Mouse (Mus musculus) G1E-ER4 (cell line): ENCODE results near the gene Rpl18a. TPM values are rescaled to one million over a fixed set of nuclear protein-coding genes. Genes with fewer than 3 reads are reported as not detected.

Experiments used
- GATA1 ChIP-seq: IDR thresholded peaks from one replicate; pipeline ENCODE4 v1.8.0; 2012; ENCODE audit warnings: low read length, inconsistent platforms
- polyA plus RNA-seq: library from polyadenylated mRNA; stranded (reverse); fragments of >175 nt; gene quantifications from 2 replicates; pipeline ENCODE4 v1.2.3, GENCODE M21; 2012

The Rpl18a gene
- polyA plus RNA-seq, 1 experiment, result 1,483 TPM

- no peak for TF ChIP-seq GATA1
Measured at GRCm38 (mm10) chr8:70872643-70873363, 24.4 kb downstream of the Rpl18a start.

DNA sequence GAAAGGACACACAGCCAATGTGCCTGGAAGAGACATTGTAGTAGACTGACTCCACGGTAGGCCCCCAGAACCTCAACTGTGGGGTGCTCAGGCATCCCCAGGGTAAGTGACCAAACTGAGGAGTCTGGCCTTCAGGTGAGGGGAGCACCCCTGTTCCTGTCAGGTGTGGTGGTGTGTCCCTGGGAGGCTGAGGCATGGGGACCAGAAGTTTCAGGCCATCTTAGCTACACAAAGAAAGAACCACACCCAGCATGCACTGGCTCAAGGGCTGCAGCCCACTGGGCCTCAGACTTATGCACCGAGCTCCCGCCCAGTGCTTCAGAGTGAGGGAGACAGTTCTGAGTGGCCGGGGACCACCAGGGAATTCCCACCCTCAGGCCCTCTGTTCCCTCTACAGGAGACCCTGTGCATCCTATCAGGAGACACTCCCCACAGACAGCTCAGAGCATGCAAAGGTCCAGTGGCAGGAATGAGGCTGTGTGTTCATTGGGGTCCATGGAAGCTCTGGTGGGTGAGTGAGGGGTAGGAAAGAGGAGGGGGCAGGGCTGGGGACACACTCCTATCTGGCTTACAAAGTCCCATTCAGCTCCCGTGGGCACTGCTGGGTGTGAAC, 25.9 kb downstream of the Rpl18a start:
- no peak for TF ChIP-seq GATA1

DNA sequence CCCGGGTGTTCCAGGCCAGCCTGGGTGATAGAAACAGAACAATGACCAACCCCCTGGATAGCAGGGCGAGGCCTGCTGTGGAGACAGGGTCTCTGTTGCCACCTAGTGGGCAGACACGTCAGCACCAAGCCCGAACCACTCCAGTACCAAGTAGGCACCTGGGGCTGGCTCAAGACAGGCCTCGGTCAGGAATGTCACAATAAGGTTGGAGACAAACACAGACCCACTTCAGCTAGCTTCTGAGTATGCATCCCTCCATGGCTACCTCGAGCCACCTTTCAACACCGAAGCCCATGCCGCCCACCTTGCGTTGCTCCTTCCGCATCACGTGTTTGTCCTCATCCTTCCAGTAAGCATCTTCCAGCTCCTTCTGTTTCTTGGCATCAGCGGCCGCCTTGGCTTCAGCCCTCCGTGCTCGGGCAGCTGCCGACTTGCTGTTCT, 27.6 kb downstream of the Rpl18a start:
- no peak for TF ChIP-seq GATA1

DNA sequence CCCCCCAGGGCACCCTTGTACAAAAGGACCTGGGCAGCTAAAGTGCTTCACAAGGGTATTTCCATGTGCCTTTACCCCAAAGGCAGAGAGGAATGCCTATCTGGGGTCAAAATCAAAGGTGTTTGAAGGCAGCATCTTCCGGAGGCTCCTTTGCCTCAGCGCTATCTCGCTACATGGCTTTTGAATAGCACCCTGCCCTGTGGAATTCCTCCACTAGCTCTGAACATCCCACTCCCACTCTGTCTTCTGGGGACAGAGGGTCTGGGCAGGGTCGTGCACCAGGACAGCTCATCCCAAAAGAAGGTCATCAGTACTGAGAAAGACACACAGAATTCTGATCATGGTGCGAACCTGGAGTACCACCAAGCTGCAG, 28.0 kb downstream of the Rpl18a start:
- TF ChIP-seq GATA1, result no peak

- TF ChIP-seq GATA1, result no peak
Measured at GRCm38 (mm10) chr8:70868559-70869198, 28.5 kb downstream of the Rpl18a start.

GRCm38 (mm10) chr8:70866566-70866965, 30.6 kb downstream of the Rpl18a start:
- no peak for TF ChIP-seq GATA1

GRCm38 (mm10) chr8:70866001-70866520, 31.2 kb downstream of the Rpl18a start:
- no peak for TF ChIP-seq GATA1

- TF ChIP-seq GATA1, result no peak
Measured at GRCm38 (mm10) chr8:70865350-70866000, 31.7 kb downstream of the Rpl18a start.

DNA sequence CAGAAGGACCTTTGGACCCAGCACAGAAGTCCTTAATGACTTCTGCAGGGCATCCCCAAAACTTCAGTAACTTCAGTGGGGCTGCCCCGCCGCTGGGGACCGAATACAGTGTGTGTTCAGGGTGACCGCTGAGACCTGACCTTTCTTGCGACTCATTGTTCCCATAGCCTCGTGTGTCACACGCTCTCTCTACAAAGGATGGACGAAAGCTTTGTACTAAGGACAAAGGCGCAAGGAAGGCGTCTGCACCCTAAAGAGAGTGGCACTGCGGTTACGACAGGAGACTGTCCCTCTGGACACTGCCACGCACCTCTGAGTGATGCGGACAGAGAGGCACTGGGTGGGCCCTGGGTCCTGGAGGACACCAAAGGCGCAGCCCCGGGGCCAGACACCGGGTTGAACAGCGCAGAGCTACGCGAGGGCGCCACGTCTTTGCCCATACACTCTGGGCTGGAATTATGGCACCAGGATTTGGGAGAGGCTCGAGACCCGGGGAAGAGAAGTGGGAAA, 32.4 kb downstream of the Rpl18a start:
- no peak for TF ChIP-seq GATA1

- no peak for TF ChIP-seq GATA1
Measured at GRCm38 (mm10) chr8:70863956-70864711, 33.1 kb downstream of the Rpl18a start.

DNA sequence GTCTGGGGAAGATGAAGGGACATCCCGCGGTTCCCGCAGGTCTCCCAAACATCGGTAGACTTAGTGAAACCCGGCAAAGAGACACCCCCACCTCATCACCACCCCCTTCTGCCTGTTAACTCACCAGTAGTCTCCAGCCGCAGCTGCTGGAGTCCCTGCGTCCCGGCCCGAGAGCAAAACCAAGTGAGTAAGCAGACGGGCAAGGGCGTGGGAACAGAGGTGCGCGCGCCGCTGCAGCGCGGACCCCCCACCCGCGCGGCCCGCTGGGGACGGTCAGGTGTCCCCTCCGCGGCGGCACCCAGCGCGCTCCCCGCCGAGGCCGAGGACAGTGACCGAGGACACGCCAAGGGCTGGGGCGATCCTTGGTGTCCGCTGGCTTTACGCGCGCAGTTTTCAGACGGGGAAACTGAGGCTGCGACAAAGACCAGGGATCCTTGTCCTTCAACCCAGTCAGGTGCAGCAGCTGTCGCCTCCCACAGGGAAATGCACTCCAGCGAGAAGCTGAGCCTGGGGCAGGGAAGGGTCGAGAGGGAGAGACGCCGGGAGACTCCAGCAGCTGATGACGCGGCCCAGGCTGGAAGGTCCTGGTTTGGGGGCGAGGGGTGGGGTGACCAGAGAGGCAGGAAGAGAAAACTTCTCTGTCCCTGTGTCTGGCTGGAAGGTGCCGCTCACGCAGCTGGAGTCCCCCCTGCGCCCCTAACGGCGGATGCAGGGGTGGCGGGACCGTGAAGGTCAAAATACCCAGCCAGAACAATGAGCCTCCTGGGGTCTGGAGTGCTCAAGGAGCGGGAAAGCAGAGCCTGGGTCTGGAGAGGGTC, 34.2 kb downstream of the Rpl18a start, which contains the start of gene Kcnn1:
Gene Kcnn1, minus strand, starts transcription at position 435 of the 818 bp plus-strand sequence.
- TF ChIP-seq GATA1, result no peak

- TF ChIP-seq GATA1, result no peak
Measured at GRCm38 (mm10) chr8:70857516-70857915, 39.7 kb downstream of the Rpl18a start.

DNA sequence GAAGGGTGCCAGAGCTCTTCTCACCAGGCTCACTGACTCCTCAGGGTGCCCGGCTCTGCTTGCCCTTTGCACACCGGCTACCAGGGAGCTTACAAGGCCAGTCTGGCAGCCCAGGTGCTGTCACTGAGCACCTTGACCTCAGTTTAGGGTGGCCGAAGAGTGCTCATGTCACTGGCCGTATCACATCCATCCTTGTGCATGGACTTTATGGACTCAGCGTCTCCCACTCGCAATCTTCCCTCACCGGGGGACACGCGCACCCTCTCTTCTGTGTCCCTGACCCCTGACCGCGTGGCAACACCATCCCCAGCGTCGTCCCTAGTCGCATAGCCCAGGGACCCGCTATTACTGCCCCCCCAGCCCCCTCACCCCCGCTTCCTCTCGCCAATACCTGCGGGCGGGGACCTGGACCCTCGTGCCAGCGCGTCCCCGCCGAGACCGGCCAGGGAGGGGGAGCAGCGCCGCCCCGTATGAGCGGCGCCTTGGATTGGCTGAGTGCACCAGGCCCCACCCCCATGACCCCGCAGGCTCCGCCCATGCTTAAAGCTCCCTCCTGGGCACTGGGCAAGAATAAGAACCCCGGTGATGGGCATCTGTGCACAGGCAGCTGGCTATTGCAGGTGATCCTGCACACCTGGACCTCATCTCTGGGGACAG, 40.5 kb downstream of the Rpl18a start:
- no peak for TF ChIP-seq GATA1
